Mouse (Mus musculus) urinary bladder, postnatal 14 days (tissue): Measurements from ENCODE around the gene Itpkc.

Experiments used
- DNase-seq: peaks from one replicate; pipeline ENCODE4 v3.0.0; 2021; ENCODE audit warnings: low spot score

Itpkc gene

DNA sequence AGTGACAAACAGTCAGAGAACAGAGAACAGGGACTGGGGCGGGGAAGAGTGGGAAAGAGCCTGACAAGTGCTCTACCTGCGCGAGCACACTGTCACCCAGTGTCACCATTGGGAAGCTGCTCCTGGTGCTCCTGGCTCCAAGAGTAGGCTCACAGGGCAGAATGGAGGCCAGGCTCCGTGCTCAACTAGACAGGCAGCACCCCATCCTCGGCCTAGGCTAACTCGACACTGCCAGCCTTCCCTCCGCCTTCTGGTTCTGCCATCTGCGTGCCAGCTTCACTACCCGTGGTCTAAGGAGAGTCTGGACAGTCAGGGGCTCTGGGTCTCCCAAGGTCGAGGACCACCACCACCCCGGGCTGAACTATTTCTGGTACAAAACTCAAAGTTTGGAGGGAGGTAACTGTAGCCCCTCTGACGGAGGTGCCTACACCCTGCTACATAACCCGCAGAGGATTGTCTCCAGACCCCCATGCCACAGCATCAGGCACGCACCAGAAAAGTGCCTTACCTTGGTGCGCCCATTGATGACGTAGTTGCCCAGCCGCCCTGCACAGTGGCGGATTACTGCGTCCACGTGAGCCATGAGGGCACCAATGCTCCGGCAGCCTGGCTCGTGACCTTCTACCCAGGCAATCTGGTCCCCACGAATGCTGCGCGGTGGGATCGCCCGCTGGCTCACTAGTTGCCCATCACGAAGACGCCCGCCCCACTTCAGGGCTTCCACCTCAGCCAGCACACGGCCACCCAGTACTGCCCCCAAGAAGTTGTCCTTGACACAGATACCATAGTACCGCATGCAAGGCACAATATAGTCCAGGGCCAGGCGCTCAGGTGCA, 64.1 kb downstream of the Itpkc start:
- DNase-seq, result no peak

DNA sequence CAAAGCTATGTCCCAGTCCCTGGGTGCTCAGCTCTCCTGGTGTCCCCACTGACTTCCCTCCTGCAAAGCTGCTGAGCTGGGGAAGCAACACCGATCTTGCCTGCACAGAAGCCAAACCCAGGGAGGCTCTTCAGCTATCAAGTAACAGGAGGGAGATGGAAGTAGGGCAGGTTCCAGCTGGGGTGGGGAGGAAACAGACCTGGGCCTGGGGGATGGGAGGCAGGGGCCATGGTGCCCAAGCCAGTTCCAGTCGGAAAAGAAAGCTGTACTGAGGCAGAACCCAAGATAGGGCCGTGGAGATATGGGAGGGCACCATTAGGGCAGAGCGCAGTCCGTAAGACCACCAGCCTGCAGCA, 65.0 kb downstream of the Itpkc start:
- DNase-seq, result no peak

DNA sequence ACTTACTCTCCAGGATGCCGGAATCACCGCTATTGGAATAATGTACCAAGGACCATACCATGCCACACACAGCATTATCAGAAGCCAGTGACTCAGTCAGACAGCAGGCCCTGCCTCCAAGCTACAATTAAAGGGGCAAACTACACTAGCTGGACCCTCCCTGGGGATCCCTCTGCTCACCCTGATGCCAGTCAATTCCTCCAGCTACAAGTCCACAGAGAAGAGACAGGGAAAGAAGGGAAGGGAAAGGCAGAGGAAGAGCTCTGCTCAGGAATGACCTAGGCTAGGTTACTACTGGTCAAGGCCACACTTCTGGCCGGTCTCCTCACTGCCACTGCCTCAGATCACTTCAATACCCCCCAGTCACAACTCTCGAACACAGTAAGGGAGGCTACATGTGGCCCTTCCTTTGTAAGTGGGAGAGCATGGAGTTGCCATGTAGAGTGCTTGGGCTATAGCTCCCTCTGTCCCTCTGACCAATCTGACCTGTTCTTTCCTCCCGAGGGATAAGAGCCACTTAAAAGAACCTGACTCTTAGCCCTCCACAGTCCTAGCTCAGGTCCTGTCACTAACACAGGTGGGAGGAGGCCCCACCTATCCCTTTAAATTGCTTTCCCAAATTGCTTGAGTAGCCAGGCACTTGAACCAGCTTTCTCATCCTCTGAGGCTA, 65.5 kb downstream of the Itpkc start:
- no peak for DNase-seq

DNA sequence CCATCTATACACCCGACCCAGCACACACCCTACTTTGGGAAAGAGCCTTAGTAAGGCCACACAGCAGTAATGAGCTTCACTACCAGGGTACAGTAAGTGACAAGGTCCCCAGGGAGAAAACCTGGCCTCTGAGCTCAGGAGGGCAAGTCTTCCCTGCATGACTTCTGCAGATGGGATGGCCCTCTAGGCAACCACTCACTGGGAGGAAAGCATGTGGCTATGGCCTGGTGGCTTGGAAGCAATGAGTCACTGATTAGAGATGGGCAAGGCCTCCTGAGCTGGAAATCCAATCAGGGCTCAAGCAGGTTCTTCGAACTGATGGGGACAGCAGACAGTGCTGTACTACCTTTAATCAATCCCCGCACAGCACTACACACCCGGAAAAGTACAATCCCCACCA, 66.7 kb downstream of the Itpkc start:
- no peak for DNase-seq

DNA sequence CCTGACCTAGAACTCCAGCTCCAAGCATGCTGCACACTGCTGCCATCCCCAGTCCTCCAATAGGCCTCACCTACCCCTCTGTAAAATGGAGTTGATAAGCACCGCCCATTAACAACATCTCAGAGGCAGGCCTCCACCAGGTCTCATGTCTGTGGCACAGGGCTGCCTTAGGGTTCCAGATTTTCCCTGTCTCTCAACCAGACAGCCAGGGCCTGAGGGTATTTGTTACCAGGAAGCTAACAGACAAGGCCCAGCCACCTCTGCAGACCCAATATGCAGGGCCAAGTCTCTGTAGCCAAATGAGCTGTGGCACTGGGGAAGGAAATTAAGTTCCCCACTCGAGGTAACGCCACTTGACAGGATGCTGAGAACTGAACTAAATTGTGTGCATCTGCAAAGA, 67.5 kb downstream of the Itpkc start:
- no peak for DNase-seq

DNA sequence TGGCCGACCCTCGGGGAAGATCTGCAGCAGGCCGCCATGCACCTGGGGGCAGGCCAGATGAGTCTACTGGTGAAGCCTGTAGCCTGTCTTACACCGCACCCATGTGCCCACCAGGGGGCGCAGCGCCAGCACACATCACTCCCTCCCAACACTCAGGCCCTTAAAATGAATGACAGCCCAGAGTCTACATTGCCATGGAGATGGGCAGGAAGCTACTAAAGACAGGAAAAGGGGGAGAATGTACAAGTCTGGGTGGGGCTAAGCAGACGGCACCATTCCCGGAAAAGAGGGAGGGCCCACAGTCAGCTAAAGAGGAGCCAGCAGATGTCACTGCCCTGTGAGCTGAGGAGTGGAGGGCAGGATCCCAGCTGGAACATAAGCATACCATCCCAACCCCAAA, 68.6 kb downstream of the Itpkc start:
- DNase-seq, result peak; percentile 84

DNA sequence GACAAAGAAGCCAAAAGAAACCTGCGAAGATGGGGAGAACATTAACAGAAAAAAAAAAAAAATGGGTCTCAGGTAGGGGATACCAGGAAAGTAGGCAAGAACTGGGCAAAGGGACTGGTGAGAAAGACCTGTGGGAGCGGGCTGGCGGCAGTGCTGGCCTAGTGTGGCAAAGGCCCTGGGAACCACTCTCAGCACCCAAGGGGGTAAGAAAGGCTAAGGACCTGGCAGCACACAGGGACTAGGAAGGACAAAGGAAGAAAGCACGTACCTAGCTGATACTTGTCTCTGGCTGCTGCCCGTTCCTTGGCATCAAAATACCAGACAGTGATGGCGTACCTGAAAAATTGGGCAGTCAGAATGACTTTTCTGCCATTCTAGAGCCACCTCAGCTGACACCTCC, 69.2 kb downstream of the Itpkc start:
- DNase-seq, result no peak

DNA sequence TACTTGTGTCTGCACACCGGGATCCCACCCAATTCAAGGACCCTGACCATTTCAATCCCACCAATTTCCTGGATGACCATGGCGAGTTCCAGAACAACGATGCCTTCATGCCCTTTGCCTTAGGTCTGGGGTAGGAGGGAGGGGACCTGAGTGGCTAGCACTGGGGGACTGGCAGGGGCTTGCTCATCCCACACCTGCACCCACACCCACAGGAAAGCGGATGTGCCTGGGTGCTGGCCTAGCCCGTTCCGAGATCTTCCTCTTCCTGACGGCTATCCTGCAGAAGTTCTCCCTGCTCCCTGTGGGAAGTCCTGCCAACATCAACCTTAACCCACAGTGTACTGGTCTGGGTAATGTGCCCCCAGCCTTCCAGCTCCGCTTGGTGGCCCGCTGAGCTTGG, 70.3 kb downstream of the Itpkc start:
- DNase-seq, result no peak
